Mouse (Mus musculus): ENCODE measurements at regions not wholly inside any gene's neighbourhood (a gene's known extent, or its start where the extent isn't known, plus 50 kb on each side); places are given as distances from the start of the nearest gene placed in this dataset.

- H3K4me1 ChIP-seq (ENCODE audit: control insufficient read depth in 1 of 2, insufficient read depth in 2 of 2, low read length in 2 of 2): no peaks in the 10 kb centered on the region
- no peaks in the 10 kb centered on the region for H3K27me3 ChIP-seq (ENCODE audit: control insufficient read depth in 1 of 2, insufficient read depth in 2 of 2, low read length in 2 of 2)
- no peaks in the 10 kb centered on the region for H3K9me3 ChIP-seq (replicated peaks; ENCODE audit: insufficient read depth, low read length)
- no peak overlapping the region for H3K4me3 ChIP-seq (ENCODE audit: control insufficient read depth in 1 of 2, insufficient read depth in 1 of 2, low read depth in 2 of 2, low read length in 2 of 2)
- H3K9ac ChIP-seq (ENCODE audit: control insufficient read depth, low read depth, low read length, poor library complexity, severe bottlenecking): no peak overlapping the region
- no peak for TF ChIP-seq ZKSCAN1 (IDR thresholded peaks at IDR 0.05; ENCODE audit: low read depth, low read length)
- TF ChIP-seq USF1 (IDR thresholded peaks at IDR 0.05; ENCODE audit: low read depth, low read length): no peak
- no peak for TF ChIP-seq USF2 (IDR thresholded peaks at IDR 0.05; ENCODE audit: borderline replicate concordance in 1 of 2, insufficient read depth in 1 of 2, low read depth in 1 of 2, low read length in 2 of 2)
- TF ChIP-seq MYB (IDR thresholded peaks at IDR 0.05; ENCODE audit: low read depth, low read length): no peak
- TF ChIP-seq SMC3 (IDR thresholded peaks at IDR 0.05; ENCODE audit: low read depth, low read length): no peak
- TF ChIP-seq MYC (IDR thresholded peaks at IDR 0.05; ENCODE audit: low read depth, low read length): no peak
- TF ChIP-seq E2F4 (IDR thresholded peaks at IDR 0.05; ENCODE audit: borderline replicate concordance, low read depth, low read length): no peak
- TF ChIP-seq TBP (IDR thresholded peaks at IDR 0.05; ENCODE audit: low read depth, low read length): no peak
- no peak for TF ChIP-seq CHD1 (IDR thresholded peaks at IDR 0.05; ENCODE audit: low read depth, low read length)
- no peak for TF ChIP-seq RAD21 (IDR thresholded peaks at IDR 0.05; ENCODE audit: low read depth, low read length)
- TF ChIP-seq ELF1 (IDR thresholded peaks at IDR 0.05; ENCODE audit: low read depth, low read length): no peak
- no peak for TF ChIP-seq MXI1 (IDR thresholded peaks at IDR 0.05; ENCODE audit: low read depth, low read length)
- no peak for TF ChIP-seq MAFK (IDR thresholded peaks at IDR 0.05; ENCODE audit: borderline replicate concordance, low read depth, low read length)
- TF ChIP-seq GATA1 (IDR thresholded peaks at IDR 0.05; ENCODE audit: low read depth, low read length): no peak
- no peak for TF ChIP-seq POLR2AphosphoS5 (IDR thresholded peaks at IDR 0.05; ENCODE audit: borderline replicate concordance, low read depth, low read length)
- TF ChIP-seq MEF2A (IDR thresholded peaks at IDR 0.05; ENCODE audit: extremely low read depth, insufficient replicate concordance, low read depth, low read length, poor library complexity, severe bottlenecking): no peak
- no peak for TF ChIP-seq KAT2A (conservative IDR thresholded peaks at IDR 0.05; ENCODE audit: low read depth, low read length)
- H3K79me2 ChIP-seq (ENCODE audit: control insufficient read depth, insufficient read depth, low read length, poor library complexity): no peaks in the 10 kb centered on the region
- no peaks in the 10 kb centered on the region for H3K36me3 ChIP-seq (ENCODE audit: control insufficient read depth in 1 of 2, insufficient read depth in 2 of 2, low read length in 2 of 2)
- no peak for DNase-seq (ENCODE audit: low read depth, low spot score)
- no peak overlapping the region for H3K27ac ChIP-seq (ENCODE audit: control insufficient read depth, low read depth, low read length)
These were observed 181.1 kb upstream of the Nrsn1 start for GRCm38 (mm10) chr13:25451357-25451861.

- no peak overlapping the region for H3K9ac ChIP-seq (ENCODE audit: control insufficient read depth, low read depth, low read length, poor library complexity, severe bottlenecking)
- no peak for DNase-seq (ENCODE audit: low read depth, low spot score)
- H3K4me3 ChIP-seq (ENCODE audit: control insufficient read depth in 1 of 2, insufficient read depth in 1 of 2, low read depth in 2 of 2, low read length in 2 of 2): no peak overlapping the region
- TF ChIP-seq CHD2 (IDR thresholded peaks at IDR 0.05; ENCODE audit: low read length) (no peak), MEF2A (IDR thresholded peaks at IDR 0.05; ENCODE audit: extremely low read depth, insufficient replicate concordance, low read depth, low read length, poor library complexity, severe bottlenecking) (no peak), RCOR1 (IDR thresholded peaks at IDR 0.05; ENCODE audit: low read depth, low read length) (no peak), MAZ (IDR thresholded peaks at IDR 0.05; ENCODE audit: low read depth, low read length) (no peak), CHD1 (IDR thresholded peaks at IDR 0.05; ENCODE audit: low read depth, low read length) (no peak), KAT2A (conservative IDR thresholded peaks at IDR 0.05; ENCODE audit: low read depth, low read length) (no peak), BHLHE40 (IDR thresholded peaks at IDR 0.05; ENCODE audit: borderline replicate concordance, low read depth, low read length) (no peak), MXI1 (IDR thresholded peaks at IDR 0.05; ENCODE audit: low read depth, low read length) (no peak), UBTF (IDR thresholded peaks at IDR 0.05; ENCODE audit: borderline replicate concordance, insufficient read depth, low read depth, low read length) (no peak), TBP (IDR thresholded peaks at IDR 0.05; ENCODE audit: low read depth, low read length) (no peak), MYB (IDR thresholded peaks at IDR 0.05; ENCODE audit: low read depth, low read length) (no peak), HCFC1 (IDR thresholded peaks at IDR 0.05; ENCODE audit: low read depth, low read length) (no peak), POLR2A (IDR thresholded peaks at IDR 0.05; ENCODE audit: control insufficient read depth in 1 of 2, insufficient read depth in 1 of 2, low read depth in 1 of 2, low read length in 2 of 2, poor library complexity in 1 of 2) (no peak), MYC (IDR thresholded peaks at IDR 0.05; ENCODE audit: low read depth, low read length) (no peak), USF2 (IDR thresholded peaks at IDR 0.05; ENCODE audit: borderline replicate concordance in 1 of 2, insufficient read depth in 1 of 2, low read depth in 1 of 2, low read length in 2 of 2) (no peak)
- H3K4me1 ChIP-seq (ENCODE audit: control insufficient read depth in 1 of 2, insufficient read depth in 2 of 2, low read length in 2 of 2): no peaks in the 10 kb centered on the region
- no peaks in the 10 kb centered on the region for H3K79me2 ChIP-seq (ENCODE audit: control insufficient read depth, insufficient read depth, low read length, poor library complexity)
- H3K36me3 ChIP-seq (ENCODE audit: control insufficient read depth in 1 of 2, insufficient read depth in 2 of 2, low read length in 2 of 2): no peaks in the 10 kb centered on the region
- H3K9me3 ChIP-seq (replicated peaks; ENCODE audit: insufficient read depth, low read length): no peaks in the 10 kb centered on the region
- no peaks in the 10 kb centered on the region; a peak in 1 of 4 replicates for H3K27me3 ChIP-seq (ENCODE audit: control insufficient read depth in 1 of 2, insufficient read depth in 2 of 2, low read length in 2 of 2)
- H3K27ac ChIP-seq (ENCODE audit: control insufficient read depth, low read depth, low read length): no peak overlapping the region
These were observed 159.6 kb upstream of the Nrsn1 start for GRCm38 (mm10) chr13:25429701-25430418.

All from MEL (cell line).